Mouse (Mus musculus) heart, embryonic 11.5 days (tissue): ENCODE measurements around the gene Vps72. TPM values are rescaled to one million over a fixed set of nuclear protein-coding genes. Genes with fewer than 3 reads are reported as not detected.

Experiments
- ATAC-seq: fragments of 200-750 bp; cut with Nextera tagmentation; replicated peaks from 2 replicates; pipeline ENCODE4 v1.8.0; 2017; ENCODE audit warnings: moderate library complexity; ENCODE audit not compliant: insufficient number of reproducible peaks, low FRiP score, low TSS enrichment
- H3K27ac ChIP-seq: fragments of 300-500 bp; sonication (generic); 2 replicates; pipeline ENCODE4 v1.5.1; 2014; ENCODE audit warnings: mild to moderate bottlenecking, low read depth, low read length
- H3K27me3 ChIP-seq: fragments of 300-500 bp; sonication (generic); 2 replicates; pipeline ENCODE4 v1.6.1; 2014; ENCODE audit warnings: mild to moderate bottlenecking, low read length, mixed read lengths; ENCODE audit not compliant: control insufficient read depth, insufficient read depth
- H3K36me3 ChIP-seq: fragments of 300-500 bp; sonication (generic); 2 replicates; pipeline ENCODE4 v1.6.1; 2014; ENCODE audit warnings: mild to moderate bottlenecking, low read length, moderate library complexity, mixed read lengths; ENCODE audit not compliant: control insufficient read depth, insufficient read depth
- H3K4me1 ChIP-seq: fragments of 300-500 bp; sonication (generic); 2 replicates; pipeline ENCODE4 v1.6.1; 2014; ENCODE audit warnings: low read length; ENCODE audit not compliant: control insufficient read depth, insufficient read depth
- H3K4me2 ChIP-seq: fragments of 300-500 bp; sonication (generic); 2 replicates; pipeline ENCODE4 v1.6.1; 2014; ENCODE audit warnings: mild to moderate bottlenecking, moderate library complexity
- H3K4me3 ChIP-seq: fragments of 300-500 bp; sonication (generic); 2 replicates; pipeline ENCODE4 v1.5.1; 2014; ENCODE audit warnings: low read depth, low read length
- H3K9ac ChIP-seq: fragments of 300-500 bp; sonication (generic); 2 replicates; pipeline ENCODE4 v1.6.1; 2014; ENCODE audit warnings: mild to moderate bottlenecking, low read depth, low read length, moderate library complexity
- H3K9me3 ChIP-seq: fragments of 300-500 bp; sonication (generic); replicated peaks from 2 replicates; pipeline ENCODE4 v1.6.1; 2016; ENCODE audit warnings: low read length; ENCODE audit not compliant: control insufficient read depth
- WGBS: fragments of 180-500 bp; shearing (Covaris S2); extraction: QIAGEN DNeasy Blood & Tissue Kit; methylation state at CpG from one replicate; pipeline ENCODE4 v1.1.7; 2014; ENCODE audit not compliant: insufficient replicate concordance; 5-methylcytosine and 5-hydroxymethylcytosine counted together
- polyA plus RNA-seq: library from polyadenylated mRNA; unstranded; fragments of >200 nt; fragmentation: Nextera tagmentation; extraction: Ambion mirVana; gene quantifications from 2 replicates; pipeline ENCODE4 v1.2.1, GENCODE M21; 2014

The Vps72 gene
- polyA plus RNA-seq: 108 and 113 TPM in 2 replicates

DNA sequence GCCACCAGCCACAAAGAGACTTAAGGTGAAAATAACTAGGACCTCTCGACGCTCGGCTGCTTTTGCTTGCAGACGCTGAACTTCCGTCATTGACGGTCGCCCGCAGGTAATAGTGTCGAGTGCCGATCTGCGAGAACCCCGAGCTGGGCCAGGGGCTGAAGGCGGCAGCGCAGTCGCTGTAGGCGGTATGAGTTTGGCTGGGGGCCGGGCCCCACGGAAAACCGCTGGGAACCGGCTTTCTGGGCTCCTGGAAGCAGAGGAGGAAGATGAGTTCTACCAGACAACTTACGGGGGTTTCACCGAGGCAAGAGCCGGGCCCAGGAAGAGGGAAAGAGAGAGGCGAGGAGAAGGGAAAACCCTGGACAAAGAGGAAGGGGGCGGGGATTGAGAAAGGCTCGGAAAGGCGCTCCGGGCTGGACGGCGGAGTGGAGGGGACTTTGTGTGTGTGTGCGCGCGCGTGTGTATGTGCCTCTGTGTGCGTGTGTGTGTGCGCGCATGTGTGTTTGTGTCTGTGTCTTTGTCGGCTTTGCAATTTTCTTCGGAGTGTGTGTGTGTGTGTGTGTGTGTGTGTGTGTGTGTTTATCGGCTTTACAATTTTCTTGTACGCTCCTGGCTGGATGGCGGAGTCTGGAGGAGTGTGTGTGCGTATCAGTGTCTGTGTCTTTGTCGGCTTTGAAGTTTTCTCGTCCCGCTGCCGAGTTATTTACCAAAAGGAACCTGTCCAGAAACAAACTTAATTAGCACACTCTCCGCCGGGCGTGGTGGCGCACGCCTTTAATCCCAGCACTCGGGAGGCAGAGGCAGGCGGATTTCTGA, at the start of gene Vps72:
TSS of gene Vps72 (plus strand) at position 112 of the 816 bp plus-strand sequence.
- Histone ChIP-seq H3K9me3 (no peaks in the 10 kb centered on the region), H3K4me3 (peak within 1 kb of the TSS; percentile 70), H3K4me1 (peaks cover 8% of the 10 kb centered on the region), H3K4me2 (peak within 1 kb of the TSS; percentile 62), H3K9ac (peak within 1 kb of the TSS; percentile 85), H3K27me3 (no peaks in the 10 kb centered on the region), H3K36me3 (peaks cover 12% of the 10 kb centered on the region), H3K27ac (peak within 1 kb of the TSS; percentile 97)
- under 1% methylated on average over 54 of the region's 54 CpGs for WGBS
- ATAC-seq: peak; percentile 46

DNA sequence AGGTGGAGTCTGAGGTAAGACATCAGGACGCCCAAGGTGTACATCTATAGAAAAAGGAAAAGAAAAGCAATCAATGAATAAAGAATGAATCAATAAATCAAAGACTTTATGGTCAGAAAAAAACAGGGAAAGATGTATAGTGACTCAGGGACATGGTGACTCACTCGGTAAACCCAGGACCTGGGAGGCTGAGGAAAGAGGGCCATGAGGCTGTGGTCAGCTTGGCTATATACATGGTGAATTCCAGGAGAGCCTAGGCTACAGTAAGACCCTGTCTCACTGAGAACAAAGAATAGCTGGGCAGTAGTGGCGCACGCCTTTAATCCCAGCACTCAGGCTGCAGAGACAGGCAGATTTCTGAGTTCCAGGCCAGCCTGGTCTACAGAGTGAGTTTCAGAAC, 47.1 kb upstream of the Vps72 start:
- H3K27me3 ChIP-seq: no peaks in the 10 kb centered on the region
- no peaks in the 10 kb centered on the region for H3K9me3 ChIP-seq
- peaks cover 5% of the 10 kb centered on the region; the same call in 1 of the 2 replicates for H3K4me1 ChIP-seq
- H3K4me3 ChIP-seq: no peak overlapping the region
- H3K9ac ChIP-seq: no peak overlapping the region
- H3K36me3 ChIP-seq: peaks cover 59% of the 10 kb centered on the region
- ATAC-seq: no peak
- no peak overlapping the region for H3K27ac ChIP-seq
- WGBS: 92% methylated on average over 4 of the region's 4 CpGs
- no peak overlapping the region for H3K4me2 ChIP-seq

DNA sequence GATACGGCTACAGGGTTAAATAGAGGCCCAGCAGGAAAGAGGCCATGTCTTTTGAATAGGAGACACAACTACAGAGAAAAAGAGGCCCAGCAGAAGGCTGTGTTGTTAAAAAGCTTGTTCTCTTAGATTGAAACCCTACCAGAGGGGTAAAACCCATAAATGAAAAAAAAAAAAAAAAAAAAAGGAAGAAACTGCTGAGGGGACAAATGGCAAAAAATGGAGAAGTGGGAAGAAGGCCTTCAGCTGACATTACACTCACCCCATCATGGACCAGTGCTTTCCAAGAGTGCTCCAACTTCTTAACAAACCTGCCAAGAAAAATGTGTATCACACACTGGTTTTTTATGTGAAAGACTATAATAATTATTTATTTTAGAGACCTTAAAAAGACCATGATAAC, 45.3 kb upstream of the Vps72 start:
- H3K27me3 ChIP-seq: no peaks in the 10 kb centered on the region
- peaks cover 5% of the 10 kb centered on the region; the same call in 1 of the 2 replicates for H3K4me1 ChIP-seq
- no peak for ATAC-seq
- WGBS: 82% methylated on average over 1 of the region's 1 CpGs
- H3K4me2 ChIP-seq: no peak overlapping the region
- H3K9ac ChIP-seq: no peak overlapping the region
- no peaks in the 10 kb centered on the region for H3K9me3 ChIP-seq
- peaks cover 54% of the 10 kb centered on the region for H3K36me3 ChIP-seq
- H3K27ac ChIP-seq: no peak overlapping the region
- no peak overlapping the region for H3K4me3 ChIP-seq

DNA sequence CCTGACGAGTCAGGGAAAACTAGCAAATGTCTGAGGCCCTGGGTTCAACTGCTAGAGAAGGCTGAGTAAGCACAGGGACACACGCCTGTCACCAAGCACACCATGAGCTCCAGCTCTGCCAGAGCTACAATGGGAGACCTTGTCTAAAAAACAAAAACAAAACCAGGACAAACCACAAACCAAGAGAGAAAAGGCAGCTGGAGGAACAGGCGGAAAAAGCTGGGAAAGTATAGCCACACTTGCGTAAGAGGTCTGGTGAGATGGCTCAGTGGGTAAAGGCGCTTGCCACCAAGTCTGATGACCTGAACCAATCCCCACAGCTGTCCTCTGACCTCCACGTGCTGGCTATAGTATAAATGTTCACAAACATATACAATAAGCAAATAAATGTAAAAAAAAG, 44.7 kb upstream of the Vps72 start:
- Histone ChIP-seq H3K4me2 (no peak overlapping the region), H3K4me3 (no peak overlapping the region), H3K27ac (no peak overlapping the region), H3K9me3 (no peaks in the 10 kb centered on the region), H3K27me3 (no peaks in the 10 kb centered on the region), H3K36me3 (peaks cover 52% of the 10 kb centered on the region), H3K9ac (no peak overlapping the region), H3K4me1 (peaks cover 5% of the 10 kb centered on the region; the same call in 1 of the 2 replicates)
- ATAC-seq: 0 out of 2 replicates have a peak, but pooled peaks have one; percentile 8
- 86% methylated on average over 6 of the region's 6 CpGs for WGBS

DNA sequence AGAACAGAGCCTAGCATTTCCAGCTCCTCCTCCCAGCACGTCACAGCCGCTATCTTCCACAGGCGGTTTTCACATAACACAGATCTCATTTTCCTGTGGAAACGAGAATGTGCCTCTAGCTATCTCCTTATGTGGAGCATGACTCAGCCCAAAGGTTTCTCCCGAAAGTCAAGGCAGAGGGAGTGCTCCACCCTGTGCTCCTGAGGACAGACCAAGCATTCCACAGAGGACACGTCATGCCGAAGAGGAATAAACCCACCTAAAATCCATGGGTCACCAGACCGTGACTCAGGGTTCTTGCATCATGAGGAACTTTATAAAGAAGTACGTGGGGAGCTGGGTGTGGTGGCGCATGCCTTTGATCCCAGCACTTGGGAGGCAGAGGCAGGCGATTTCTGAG, 44.3 kb upstream of the Vps72 start:
- peaks cover 5% of the 10 kb centered on the region; the same call in 1 of the 2 replicates for H3K4me1 ChIP-seq
- H3K4me2 ChIP-seq: no peak overlapping the region
- no peaks in the 10 kb centered on the region for H3K27me3 ChIP-seq
- H3K36me3 ChIP-seq: peaks cover 52% of the 10 kb centered on the region
- no peak overlapping the region for H3K27ac ChIP-seq
- no peak overlapping the region for H3K4me3 ChIP-seq
- peak; percentile 57; the same call in 1 of the 2 replicates for ATAC-seq
- H3K9me3 ChIP-seq: no peaks in the 10 kb centered on the region
- no peak overlapping the region for H3K9ac ChIP-seq
- WGBS: 71% methylated on average over 11 of the region's 11 CpGs

DNA sequence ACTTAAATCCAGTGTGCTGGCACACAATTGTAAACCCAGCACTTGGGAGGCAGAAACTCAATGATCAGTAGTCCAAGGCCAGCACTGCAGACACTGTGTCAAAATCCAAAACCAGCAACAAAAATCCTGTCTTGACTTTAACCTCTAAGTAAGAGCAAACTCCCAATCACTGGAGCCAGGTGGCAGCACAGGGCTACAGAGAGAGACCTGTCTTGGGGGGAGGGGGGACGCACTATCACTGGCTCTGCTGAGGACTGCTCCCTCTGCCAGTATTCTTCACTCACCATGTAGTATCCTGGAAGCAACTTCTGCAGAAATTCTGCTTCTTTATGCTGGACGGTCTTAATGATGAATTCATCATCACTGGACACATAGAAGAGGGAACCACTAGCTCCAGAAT, 39.2 kb upstream of the Vps72 start:
- no peak for ATAC-seq
- H3K4me1 ChIP-seq: no peaks in the 10 kb centered on the region
- H3K9ac ChIP-seq: no peak overlapping the region
- H3K36me3 ChIP-seq: peaks cover 48% of the 10 kb centered on the region
- no peak overlapping the region for H3K4me2 ChIP-seq
- H3K27ac ChIP-seq: no peak overlapping the region
- WGBS: 91% methylated on average over 2 of the region's 2 CpGs
- H3K9me3 ChIP-seq: no peaks in the 10 kb centered on the region
- H3K4me3 ChIP-seq: no peak overlapping the region
- no peaks in the 10 kb centered on the region for H3K27me3 ChIP-seq

DNA sequence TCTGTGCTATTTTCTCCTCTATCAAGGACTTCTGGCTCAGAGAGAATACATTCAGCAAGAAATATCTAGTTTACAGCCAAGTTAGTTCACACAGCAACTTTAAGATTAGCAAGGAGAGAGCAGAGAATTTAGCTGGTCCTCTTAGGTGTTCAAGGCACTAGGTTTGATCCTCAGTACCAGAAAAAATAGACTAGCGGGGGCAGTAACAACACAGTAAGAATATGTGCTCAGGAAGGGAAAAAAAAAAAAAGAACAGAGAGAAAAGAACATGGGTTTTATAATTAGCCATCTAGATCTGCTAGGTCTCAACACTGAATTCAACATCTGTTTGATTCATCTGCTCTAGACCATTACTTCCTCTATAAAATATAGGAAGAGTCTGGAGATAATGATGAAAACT, 22.8 kb upstream of the Vps72 start:
- ATAC-seq: no peak
- H3K4me2 ChIP-seq: no peak overlapping the region
- H3K4me3 ChIP-seq: no peak overlapping the region
- no peaks in the 10 kb centered on the region for H3K36me3 ChIP-seq
- no peak overlapping the region for H3K9ac ChIP-seq
- 94% methylated on average over 1 of the region's 1 CpGs for WGBS
- no peak overlapping the region for H3K27ac ChIP-seq
- no peaks in the 10 kb centered on the region for H3K9me3 ChIP-seq
- H3K27me3 ChIP-seq: no peaks in the 10 kb centered on the region
- no peaks in the 10 kb centered on the region for H3K4me1 ChIP-seq

DNA sequence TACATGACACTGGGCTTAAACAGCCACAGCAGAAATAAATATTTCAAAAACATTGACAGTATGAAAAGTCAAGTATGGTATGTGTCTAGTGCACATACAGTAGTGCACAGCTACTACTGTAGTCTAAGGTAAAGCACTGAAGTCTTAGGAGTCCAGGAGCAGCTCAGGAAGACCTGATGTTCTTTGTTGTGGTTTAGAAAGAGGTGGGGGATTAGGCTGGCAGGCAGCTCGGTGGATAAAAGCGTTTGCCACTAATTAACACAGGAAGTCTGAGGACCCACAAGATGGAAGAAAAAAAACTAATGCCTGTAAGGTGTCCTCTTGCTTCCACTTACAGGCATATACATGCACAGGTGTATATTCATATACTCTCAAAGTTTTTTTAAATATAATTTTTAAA, 10.0 kb upstream of the Vps72 start:
- 0 out of 2 replicates have a peak, but pooled peaks cover 7% of the 10 kb centered on the region for H3K36me3 ChIP-seq
- WGBS: 28% methylated on average over 2 of the region's 2 CpGs

More for the DNA sequence above, 10.0 kb upstream of the Vps72 start:
- no peaks in the 10 kb centered on the region for H3K9me3 ChIP-seq
- no peak overlapping the region for H3K4me3 ChIP-seq
- H3K4me1 ChIP-seq: peaks cover 9% of the 10 kb centered on the region; the same call in 1 of the 2 replicates
- no peaks in the 10 kb centered on the region for H3K27me3 ChIP-seq
- no peak overlapping the region for H3K9ac ChIP-seq
- no peak overlapping the region for H3K27ac ChIP-seq
- no peak for ATAC-seq
- H3K4me2 ChIP-seq: no peak overlapping the region
